Mouse (Mus musculus) cerebellum, adult 9-11 months (tissue): ENCODE measurements around the gene Noxo1.
A peak's percentile ranks its signal among the peaks of the same experiment; 100 is the strongest.

Experiments used
- DNase-seq: peaks from one replicate; pipeline ENCODE4 v3.0.0; 2022

The Noxo1 gene

GRCm38 (mm10) chr17:24745526-24746497 is 49.8 kb downstream of the Noxo1 start:
- DNase-seq: peak; percentile 66

- no peak for DNase-seq
Measured at GRCm38 (mm10) chr17:24746986-24747385, 51.0 kb downstream of the Noxo1 start.
